Mouse (Mus musculus): ENCODE data around the gene Olr1.
"Not testable (repeated sequence)": the region's sequence is repeated elsewhere in the genome, so short reads cannot be mapped to it uniquely, and the experiment has no call there.

GRCm38 (mm10) chr6:129499516-129499915 is 7.4 kb downstream of the Olr1 start:
- not testable (repeated sequence) for TF ChIP-seq MAFK (IDR thresholded peaks at IDR 0.05; ENCODE audit: insufficient read depth, low read depth, low read length); ZC3H11A (IDR thresholded peaks at IDR 0.05; ENCODE audit: borderline replicate concordance, low read depth, low read length); CHD2 (IDR thresholded peaks at IDR 0.05; ENCODE audit: low read depth, low read length); ZNF384 (IDR thresholded peaks at IDR 0.05; ENCODE audit: low read depth, low read length); HCFC1 (IDR thresholded peaks at IDR 0.05; ENCODE audit: borderline replicate concordance, insufficient read depth, low read length)

Data from ES-E14 (cell line).